Mouse (Mus musculus) CH12.LX (cell line): ENCODE data around the gene Zfp385c. TPM values are rescaled to one million over a fixed set of nuclear protein-coding genes. Genes with fewer than 3 reads are reported as not detected.

Source experiments
- DNase-seq: peaks from one replicate; pipeline ENCODE4 v3.0.0-alpha.2; 2013; ENCODE audit errors: extremely low read depth
- H3K27ac ChIP-seq: 2 replicates; pipeline ENCODE4 v1.5.1; 2012; ENCODE audit warnings: low read depth, mild to moderate bottlenecking, control low read depth, moderate library complexity; ENCODE audit not compliant: insufficient read depth
- H3K27me3 ChIP-seq: replicated peaks from 2 replicates; pipeline ENCODE3; 2012; ENCODE audit warnings: inconsistent platforms
- H3K36me3 ChIP-seq, 2 experiments: replicated peaks in 1 of 2; 2 replicates each; pipeline versions ENCODE3 to v1.6.1; 2012; ENCODE audit warnings: inconsistent platforms in 1 of 2, low read length in 1 of 2, mild to moderate bottlenecking in 1 of 2, mixed read lengths in 1 of 2, moderate library complexity in 1 of 2; ENCODE audit not compliant: control insufficient read depth in 1 of 2, insufficient read depth in 1 of 2
- H3K4me1 ChIP-seq, 2 experiments: 2 replicates each; pipeline ENCODE4 v1.6.1; 2012; ENCODE audit warnings: inconsistent platforms in 1 of 2, moderate library complexity in 1 of 2; ENCODE audit not compliant: insufficient read depth in 2 of 2, control insufficient read depth in 1 of 2
- H3K4me2 ChIP-seq: 2 replicates; pipeline ENCODE4 v1.6.1; 2012; ENCODE audit warnings: low read depth, mild to moderate bottlenecking, control low read depth; ENCODE audit not compliant: poor library complexity, insufficient read depth, severe bottlenecking
- H3K4me3 ChIP-seq, 3 experiments: fragments of 150-350 bp in 1 of 3; sonication (generic) in 1 of 3; replicated peaks in 1 of 3; 2 replicates each; pipeline versions ENCODE3 to v1.5.1; 2011 to 2012; ENCODE audit warnings: low read depth in 2 of 3, low read length in 2 of 3, mild to moderate bottlenecking in 2 of 3, moderate library complexity in 2 of 3, control low read depth in 1 of 3, improper control_type of control experiment in 1 of 3, inconsistent platforms in 1 of 3, mixed read lengths in 1 of 3; ENCODE audit not compliant: poor library complexity in 1 of 3
- H3K79me2 ChIP-seq: replicated peaks from 2 replicates; pipeline ENCODE4 v1.6.1; 2012; ENCODE audit warnings: mild to moderate bottlenecking, moderate library complexity; ENCODE audit not compliant: control insufficient read depth, poor library complexity, insufficient read depth, severe bottlenecking; ENCODE audit errors: extremely low read depth
- H3K9ac ChIP-seq: 2 replicates; pipeline ENCODE4 v1.6.1; 2012; ENCODE audit warnings: low read depth, mild to moderate bottlenecking, control low read depth, moderate library complexity; ENCODE audit not compliant: insufficient read depth
- H3K9me3 ChIP-seq: replicated peaks from 2 replicates; pipeline ENCODE3; 2012; ENCODE audit warnings: low read length, inconsistent platforms, mixed read lengths
- BHLHE40 ChIP-seq: IDR thresholded peaks from 2 replicates; pipeline ENCODE4 v1.6.1; 2011; ENCODE audit warnings: mild to moderate bottlenecking, low read depth, low read length, improper control_type of control experiment
- CHD2 ChIP-seq: IDR thresholded peaks from 2 replicates; pipeline ENCODE4 v1.6.1; 2011; ENCODE audit warnings: low read length, improper control_type of control experiment
- CTCF ChIP-seq, 2 experiments: IDR thresholded peaks in 1 of 2; conservative IDR thresholded peaks in 1 of 2; 2 replicates each; pipeline ENCODE4 v1.5.1; 2011 to 2012; ENCODE audit warnings: low read depth in 2 of 2, low read length in 2 of 2, improper control_type of control experiment in 1 of 2, inconsistent platforms in 1 of 2, mild to moderate bottlenecking in 1 of 2, moderate library complexity in 1 of 2
- E2F4 ChIP-seq: IDR thresholded peaks from 2 replicates; pipeline ENCODE4 v1.6.1; 2011; ENCODE audit warnings: low read depth, low read length, improper control_type of control experiment; ENCODE audit not compliant: insufficient replicate concordance
- ELF1 ChIP-seq: IDR thresholded peaks from 2 replicates; pipeline ENCODE4 v1.6.1; 2014; ENCODE audit warnings: low read depth, mild to moderate bottlenecking, inconsistent platforms, low read length, improper control_type of control experiment
- EP300 ChIP-seq: IDR thresholded peaks from 2 replicates; pipeline ENCODE4 v1.6.1; 2011; ENCODE audit warnings: low read length, improper control_type of control experiment
- ETS1 ChIP-seq: conservative IDR thresholded peaks from 2 replicates; pipeline ENCODE4 v1.6.1; 2012; ENCODE audit warnings: low read depth, mild to moderate bottlenecking, inconsistent platforms, low read length, improper control_type of control experiment, moderate library complexity
- HCFC1 ChIP-seq: IDR thresholded peaks from 2 replicates; pipeline ENCODE4 v1.6.1; 2012; ENCODE audit warnings: low read depth, mild to moderate bottlenecking, inconsistent platforms, low read length, improper control_type of control experiment
- JUN ChIP-seq: IDR thresholded peaks from 2 replicates; pipeline ENCODE4 v1.6.1; 2011; ENCODE audit warnings: low read depth, mild to moderate bottlenecking, low read length, improper control_type of control experiment, moderate library complexity; ENCODE audit not compliant: insufficient read depth
- JUND ChIP-seq: conservative IDR thresholded peaks from 2 replicates; pipeline ENCODE4 v1.6.1; 2011; ENCODE audit warnings: low read depth, low read length, improper control_type of control experiment
- KAT2A ChIP-seq: IDR thresholded peaks from 2 replicates; pipeline ENCODE4 v1.6.1; 2012; ENCODE audit warnings: low read length, improper control_type of control experiment, inconsistent platforms; ENCODE audit not compliant: insufficient replicate concordance
- MAFK ChIP-seq: IDR thresholded peaks from 2 replicates; pipeline ENCODE4 v1.6.1; 2011; ENCODE audit warnings: low read length, improper control_type of control experiment; ENCODE audit not compliant: insufficient replicate concordance
- MAZ ChIP-seq: IDR thresholded peaks from 2 replicates; pipeline ENCODE4 v1.6.1; 2012; ENCODE audit warnings: low read depth, mild to moderate bottlenecking, inconsistent platforms, low read length, improper control_type of control experiment, moderate library complexity
- MEF2A ChIP-seq: IDR thresholded peaks from 2 replicates; pipeline ENCODE4 v1.6.1; 2014; ENCODE audit warnings: low read depth, mild to moderate bottlenecking, inconsistent platforms, low read length, improper control_type of control experiment, borderline replicate concordance
- MXI1 ChIP-seq: IDR thresholded peaks from 2 replicates; pipeline ENCODE4 v1.6.1; 2011; ENCODE audit warnings: mild to moderate bottlenecking, low read depth, low read length, improper control_type of control experiment
- MYC ChIP-seq: IDR thresholded peaks from 2 replicates; pipeline ENCODE4 v1.6.1; 2011; ENCODE audit warnings: low read depth, mild to moderate bottlenecking, improper control_type of control experiment, low read length
- NELFE ChIP-seq: IDR thresholded peaks from 2 replicates; pipeline ENCODE4 v1.6.1; 2011; ENCODE audit warnings: low read depth, low read length, improper control_type of control experiment
- NRF1 ChIP-seq: IDR thresholded peaks from 2 replicates; pipeline ENCODE4 v1.6.1; 2014; ENCODE audit warnings: low read depth, mild to moderate bottlenecking, inconsistent platforms, low read length, improper control_type of control experiment, moderate library complexity
- POLR2A ChIP-seq: IDR thresholded peaks from 2 replicates; pipeline ENCODE4 v1.6.1; 2011; ENCODE audit warnings: low read depth, mild to moderate bottlenecking, improper control_type of control experiment, low read length
- POLR2AphosphoS2 ChIP-seq: IDR thresholded peaks from 2 replicates; pipeline ENCODE4 v1.6.1; 2011; ENCODE audit warnings: low read depth, low read length, improper control_type of control experiment
- RCOR1 ChIP-seq: conservative IDR thresholded peaks from 2 replicates; pipeline ENCODE4 v1.6.1; 2012; ENCODE audit warnings: low read depth, mild to moderate bottlenecking, inconsistent platforms, low read length, improper control_type of control experiment
- SIN3A ChIP-seq: IDR thresholded peaks from 2 replicates; pipeline ENCODE4 v1.6.1; 2012; ENCODE audit warnings: low read length, improper control_type of control experiment, inconsistent platforms
- SMC3 ChIP-seq: IDR thresholded peaks from 2 replicates; pipeline ENCODE4 v1.6.1; 2011; ENCODE audit warnings: low read depth, low read length, improper control_type of control experiment
- TBP ChIP-seq: conservative IDR thresholded peaks from 2 replicates; pipeline ENCODE4 v1.6.1; 2011; ENCODE audit warnings: low read depth, low read length, improper control_type of control experiment
- UBTF ChIP-seq: IDR thresholded peaks from 2 replicates; pipeline ENCODE4 v1.6.1; 2012; ENCODE audit warnings: low read depth, mild to moderate bottlenecking, inconsistent platforms, low read length, improper control_type of control experiment, moderate library complexity
- USF1 ChIP-seq: IDR thresholded peaks from 2 replicates; pipeline ENCODE4 v1.6.1; 2014; ENCODE audit warnings: low read depth, mild to moderate bottlenecking, inconsistent platforms, low read length, improper control_type of control experiment
- USF2 ChIP-seq: conservative IDR thresholded peaks from 2 replicates; pipeline ENCODE4 v1.6.1; 2011; ENCODE audit warnings: low read depth, low read length, improper control_type of control experiment
- ZC3H11A ChIP-seq: IDR thresholded peaks from 2 replicates; pipeline ENCODE4 v1.6.1; 2012; ENCODE audit warnings: low read depth, mild to moderate bottlenecking, inconsistent platforms, low read length, improper control_type of control experiment
- ZKSCAN1 ChIP-seq: IDR thresholded peaks from 2 replicates; pipeline ENCODE4 v1.6.1; 2012; ENCODE audit warnings: low read depth, inconsistent platforms, low read length, improper control_type of control experiment, borderline replicate concordance
- ZMIZ1 ChIP-seq: IDR thresholded peaks from 2 replicates; pipeline ENCODE4 v1.6.1; 2012; ENCODE audit warnings: low read depth, mild to moderate bottlenecking, inconsistent platforms, low read length, improper control_type of control experiment
- ZNF384 ChIP-seq: IDR thresholded peaks from 2 replicates; pipeline ENCODE4 v1.6.1; 2012; ENCODE audit warnings: low read depth, low read length, improper control_type of control experiment, inconsistent platforms
- dilution Hi-C: fragments of 300-500 bp; cut with MboI; formaldehyde crosslinking; loops from 2 replicates; pipeline ENCODE4 v1.14.3; 2020; ENCODE audit warnings: low sequenced_read_pairs; ENCODE audit not compliant: extremely low pct_unique_long_range_greater_than_20kb, extremely low pct_ligation_motif_present
- in situ Hi-C: fragments of 300-500 bp; cut with MboI; formaldehyde crosslinking; loops from 3 replicates; pipeline ENCODE4 v1.14.3; 2019; ENCODE audit warnings: low sequenced_read_pairs, low pct_ligation_motif_present, low pct_unique_long_range_greater_than_20kb, mixed read lengths
- polyA plus RNA-seq: library from polyadenylated mRNA; unstranded; fragments of >175 nt; gene quantifications from 2 replicates; pipeline ENCODE4 v1.2.1, GENCODE M21; 2012; ENCODE audit warnings: low read depth; ENCODE audit not compliant: insufficient read length
- total RNA-seq, 2 experiments: library from RNA; depleted of rRNA; stranded (reverse); fragments of 300-350 nt in 1 of 2; fragments of >200 nt in 1 of 2; gene quantifications; 2 replicates each; pipeline ENCODE4 v1.2.3; 2012 to 2014

Gene Zfp385c
- total and polyA plus RNA-seq, 3 experiments, result 0.08 to 0.14 TPM; not detected in 1

DNA sequence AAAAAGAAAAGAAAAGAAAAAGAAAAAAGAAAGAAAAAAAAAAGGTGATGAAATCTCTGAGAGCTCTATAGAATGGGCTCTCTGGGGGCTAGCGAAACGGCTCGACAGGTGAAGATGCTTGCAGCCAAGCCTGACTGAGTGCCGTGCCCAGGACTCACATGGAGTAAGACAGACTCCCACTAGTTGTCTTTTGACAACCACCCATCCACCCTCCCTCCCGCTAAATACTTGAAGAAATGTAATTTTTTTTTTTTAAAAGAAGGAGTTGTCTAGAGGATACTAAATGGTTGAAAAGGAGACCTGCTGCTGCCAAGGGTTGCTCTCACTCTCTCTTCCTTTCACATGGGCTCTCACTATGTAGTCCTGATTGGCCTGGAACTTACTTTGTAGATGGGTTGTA, 46.5 kb upstream of the Zfp385c start:
- in situ Hi-C loops (no loop called here), dilution Hi-C loops (no loop called here)
- Histone ChIP-seq H3K4me3 (peak overlapping the region in 2 of 3 experiments; percentile 51 to 75), H3K27ac (no peak overlapping the region), H3K9ac (peak overlapping the region; percentile 50), H3K79me2 (peaks cover 41% of the 10 kb centered on the region), H3K9me3 (no peaks in the 10 kb centered on the region), H3K27me3 (no peaks in the 10 kb centered on the region), H3K36me3 (peaks cover 0 to 37% of the 10 kb centered on the region in 2 experiments), H3K4me2 (peak overlapping the region; percentile 12), H3K4me1 (peaks cover 5 to 28% of the 10 kb centered on the region in 2 experiments)
- TF ChIP-seq ZNF384 (peak; percentile 26; the same call in 1 of the 2 replicates), SMC3 (no peak)
- DNase-seq, result no peak

DNA sequence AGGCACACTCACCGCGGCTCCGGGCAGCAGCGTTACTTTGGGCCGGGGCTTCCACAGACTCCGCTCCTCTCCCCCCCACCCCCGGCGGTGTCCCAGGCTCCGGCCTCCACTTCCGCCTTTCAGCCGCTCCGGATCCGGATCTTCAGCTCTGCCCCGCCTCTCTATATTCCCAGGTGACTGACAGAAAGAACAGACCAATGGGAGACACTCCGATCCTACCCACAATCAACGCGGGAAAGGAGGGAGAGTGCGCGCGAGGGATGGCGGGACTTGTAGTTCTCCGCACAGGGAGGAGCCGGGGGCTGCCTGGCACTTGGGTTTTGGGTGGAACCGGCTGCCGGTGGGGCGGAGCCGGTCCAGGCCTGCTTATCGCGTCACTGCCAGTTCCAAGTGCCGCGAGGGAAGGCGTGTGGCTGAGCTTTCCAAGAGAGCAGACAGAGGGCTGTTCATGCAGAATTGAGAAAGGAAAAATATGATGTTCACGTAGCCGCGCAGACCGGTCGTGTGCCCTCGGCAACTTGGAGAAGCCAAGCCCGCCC, 45.9 kb upstream of the Zfp385c start, which contains the start of gene Rab5c:
Gene Rab5c, minus strand, starts transcription at position 150 of the 539 bp plus-strand sequence.
- H3K27me3 ChIP-seq, result no peaks in the 10 kb centered on the region
- H3K9ac ChIP-seq, result peak within 1 kb of the TSS; percentile 95
- H3K27ac ChIP-seq, result peak within 1 kb of the TSS; percentile 19; the same call in 1 of the 2 replicates
- peaks cover 5 to 35% of the 10 kb centered on the region in 2 experiments for H3K4me1 ChIP-seq
- H3K9me3 ChIP-seq, result no peaks in the 10 kb centered on the region
- in situ Hi-C loops (no loop called here), dilution Hi-C loops (no loop called here)
- H3K4me2 ChIP-seq, result peak within 1 kb of the TSS; percentile 97
- peak; percentile 100 for DNase-seq
- H3K4me3 ChIP-seq, result peak within 1 kb of the TSS; percentile 75 to 100 (median 84)
- H3K79me2 ChIP-seq, result peaks cover 47% of the 10 kb centered on the region
- H3K36me3 ChIP-seq, result peaks cover 1 to 38% of the 10 kb centered on the region in 2 experiments
- TF ChIP-seq NRF1 (peak; percentile 65), MXI1 (peak; percentile 85), MAZ (peak; percentile 93), POLR2A (peak; percentile 95), POLR2AphosphoS2 (peak; percentile 74; the same call in 1 of the 2 replicates), CTCF (conservative IDR thresholded peaks at IDR 0.05 in 1 of 2, IDR thresholded peaks at IDR 0.05 in 1 of 2; ENCODE audit: low read depth in 2 of 2, low read length in 2 of 2) (no peak), ZKSCAN1 (no peak), ZMIZ1 (peak; percentile 80; the same call in 1 of the 2 replicates), MYC (0 out of 2 replicates have a peak, but pooled peaks have one; percentile 63), SMC3 (peak; percentile 8; the same call in 1 of the 2 replicates), CHD2 (peak; percentile 100), MEF2A (no peak), JUN (no peak), HCFC1 (peak; percentile 99), BHLHE40 (no peak), E2F4 (peak; percentile 96), USF2 (no peak), ELF1 (peak; percentile 99), EP300 (no peak), USF1 (no peak), SIN3A (peak; percentile 58), NELFE (peak; percentile 80), JUND (no peak), ZNF384 (no peak), UBTF (peak; percentile 65; the same call in 1 of the 2 replicates), RCOR1 (no peak), ETS1 (no peak), KAT2A (peak; percentile 99), ZC3H11A (no peak), TBP (peak; percentile 70; the same call in 1 of the 2 replicates), MAFK (no peak)
